Mouse (Mus musculus) heart, adult 2 months (tissue): Measurements from ENCODE around the gene Yif1b.

Source experiments
- CTCF ChIP-seq: fragments of 200-600 bp; IDR thresholded peaks from 2 replicates; pipeline ENCODE4 v1.8.1; 2022; ENCODE audit warnings: antibody characterized with exemption, mild to moderate bottlenecking, moderate library complexity
- EP300 ChIP-seq: fragments of 200-500 bp; IDR thresholded peaks from 2 replicates; pipeline ENCODE4 v1.6.1; 2011; ENCODE audit warnings: low read depth, low read length, control low read depth; ENCODE audit not compliant: insufficient read depth
- POLR2A ChIP-seq: fragments of 200-500 bp; IDR thresholded peaks from 2 replicates; pipeline ENCODE4 v1.6.1; 2011; ENCODE audit warnings: mild to moderate bottlenecking, low read depth, low read length, control low read depth; ENCODE audit not compliant: insufficient read depth

- TF ChIP-seq POLR2A, result no peak
- no peak for TF ChIP-seq EP300
- peak; percentile 53 for TF ChIP-seq CTCF
Observed at GRCm38 (mm10) chr7:29281201-29282073, 43.3 kb downstream of the Yif1b start, which contains the start of gene Spint2.
